Mouse (Mus musculus): ENCODE measurements at regions not wholly inside any gene's neighbourhood (a gene's known extent, or its start where the extent isn't known, plus 50 kb on each side); places are given as distances from the start of the nearest gene placed in this dataset.

DNA sequence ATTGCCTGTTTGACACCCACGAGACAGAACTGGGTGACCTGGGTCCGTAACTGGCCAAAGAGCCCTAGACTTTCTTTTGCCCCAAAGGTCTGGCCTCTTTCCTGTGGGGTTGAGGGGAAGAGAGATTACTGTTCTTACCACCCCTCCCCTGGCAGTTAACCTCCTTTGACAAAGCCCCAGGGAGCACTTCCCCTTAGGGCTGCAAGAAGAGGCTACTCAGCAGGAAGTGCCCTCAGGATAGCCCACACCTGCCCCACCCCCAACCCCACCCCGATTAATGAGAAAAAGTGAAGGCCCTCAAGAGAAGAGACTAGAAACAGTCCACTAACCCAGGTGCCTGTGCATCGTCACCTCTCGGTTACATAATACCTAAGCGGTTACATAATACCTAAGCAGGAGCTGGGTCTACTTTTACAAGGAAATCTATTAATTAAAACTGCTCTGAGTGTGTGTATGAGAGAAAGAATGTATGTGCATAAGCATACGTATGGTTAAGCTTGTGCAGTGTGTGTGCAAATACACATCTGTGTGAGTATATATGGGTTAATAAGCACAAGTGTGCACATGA is 105.3 kb upstream of the Ret start:
- H3K27ac ChIP-seq: no peak overlapping the region
- no peaks in the 10 kb centered on the region for H3K27me3 ChIP-seq (ENCODE audit: control insufficient read depth, insufficient read depth, low read length)
- H3K4me1 ChIP-seq (replicated peaks; ENCODE audit: control insufficient read depth in 2 of 2, insufficient read depth in 2 of 2, low read length in 1 of 2): no peaks in the 10 kb centered on the region
- no peaks in the 10 kb centered on the region for H3K9me3 ChIP-seq (ENCODE audit: control insufficient read depth, low read length)
- H3K4me3 ChIP-seq (ENCODE audit: insufficient read depth in 1 of 2, low read depth in 2 of 2, low read length in 2 of 2): no peak overlapping the region
- 37% methylated on average over 7 of the region's 7 CpGs for WGBS (ENCODE audit: insufficient replicate concordance)
- H3K36me3 ChIP-seq (replicated peaks; ENCODE audit: control insufficient read depth, insufficient read depth, low read depth): no peaks in the 10 kb centered on the region
- H3K9ac ChIP-seq (replicated peaks): no peak overlapping the region
- DNase-seq (ENCODE audit: low read depth in 3 of 3, low spot score in 3 of 3): no peak
- TF ChIP-seq CTCF (IDR thresholded peaks at IDR 0.05; ENCODE audit: low read depth): no peak
- no peak for TF ChIP-seq EP300 (IDR thresholded peaks at IDR 0.05; ENCODE audit: low read depth)
- H3K4me2 ChIP-seq (ENCODE audit: low read depth): no peak overlapping the region
- no peak for ATAC-seq (ENCODE audit: insufficient read depth)

DNA sequence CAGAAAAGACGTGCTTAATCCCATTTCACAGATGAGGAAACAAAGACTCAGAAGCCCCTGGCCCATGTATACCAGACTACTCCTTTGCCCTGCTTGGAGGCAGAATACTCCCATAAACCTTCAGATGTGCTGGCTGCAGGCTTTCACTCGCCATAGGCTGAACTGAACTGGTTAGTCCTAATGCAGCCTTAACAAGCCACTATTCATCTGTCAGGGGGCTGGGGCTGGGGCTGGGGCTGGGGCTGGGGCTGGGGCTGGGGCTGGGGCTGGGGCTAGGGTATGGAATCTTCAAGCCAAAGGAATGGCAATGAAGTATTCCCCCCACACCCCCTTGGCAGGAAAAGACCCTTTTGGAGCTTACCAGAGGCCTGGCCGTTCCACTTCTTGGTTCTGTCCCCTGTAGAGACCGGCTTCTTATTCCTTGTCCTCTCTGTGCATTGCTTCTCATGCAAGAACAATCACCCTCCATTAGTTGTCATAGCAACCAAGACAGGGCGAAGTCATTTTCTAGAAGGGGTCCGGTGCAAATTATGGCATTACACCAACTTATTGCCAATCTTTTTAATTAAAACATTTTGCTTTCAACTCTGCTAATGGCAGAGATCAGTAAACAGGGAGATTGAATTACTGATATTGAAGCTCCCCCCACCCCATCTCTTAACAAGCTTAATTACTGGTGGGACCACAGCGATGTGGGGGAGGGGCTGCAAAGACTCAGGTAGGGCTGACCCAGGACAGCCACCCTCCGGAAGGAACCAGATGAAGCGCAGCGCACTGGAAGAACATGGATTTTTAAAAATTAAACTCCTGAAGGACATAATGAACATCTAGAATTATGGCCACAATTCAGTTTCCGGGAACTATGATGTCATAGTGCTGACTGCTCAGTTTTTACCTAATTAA is 104.6 kb upstream of the Ret start:
- Histone ChIP-seq H3K4me1 (replicated peaks; ENCODE audit: control insufficient read depth in 2 of 2, insufficient read depth in 2 of 2, low read length in 1 of 2) (no peaks in the 10 kb centered on the region), H3K9ac (replicated peaks) (no peak overlapping the region), H3K9me3 (ENCODE audit: control insufficient read depth, low read length) (no peaks in the 10 kb centered on the region), H3K27ac (no peak overlapping the region), H3K36me3 (replicated peaks; ENCODE audit: control insufficient read depth, insufficient read depth, low read depth) (no peaks in the 10 kb centered on the region), H3K4me3 (ENCODE audit: insufficient read depth in 1 of 2, low read depth in 2 of 2, low read length in 2 of 2) (no peak overlapping the region), H3K4me2 (ENCODE audit: low read depth) (no peak overlapping the region), H3K27me3 (ENCODE audit: control insufficient read depth, insufficient read depth, low read length) (no peaks in the 10 kb centered on the region)
- DNase-seq (ENCODE audit: low read depth in 3 of 3, low spot score in 3 of 3): no peak
- no peak for ATAC-seq (ENCODE audit: insufficient read depth)
- no peak for TF ChIP-seq CTCF (IDR thresholded peaks at IDR 0.05; ENCODE audit: low read depth)
- no peak for TF ChIP-seq EP300 (IDR thresholded peaks at IDR 0.05; ENCODE audit: low read depth)
- WGBS (ENCODE audit: insufficient replicate concordance): 57% methylated on average over 11 of the region's 11 CpGs

GRCm38 (mm10) chr6:118300781-118301180 is 103.3 kb upstream of the Ret start:
- TF ChIP-seq EP300 (IDR thresholded peaks at IDR 0.05; ENCODE audit: low read depth) (no peak), CTCF (IDR thresholded peaks at IDR 0.05; ENCODE audit: low read depth) (no peak)
- no peak for ATAC-seq (ENCODE audit: insufficient read depth)
- 37% methylated on average over 6 of the region's 6 CpGs for WGBS (ENCODE audit: insufficient replicate concordance)
- no peaks in the 10 kb centered on the region for H3K4me1 ChIP-seq (replicated peaks; ENCODE audit: control insufficient read depth in 2 of 2, insufficient read depth in 2 of 2, low read length in 1 of 2)
- no peak overlapping the region for H3K4me2 ChIP-seq (ENCODE audit: low read depth)
- no peak overlapping the region for H3K4me3 ChIP-seq (ENCODE audit: insufficient read depth in 1 of 2, low read depth in 2 of 2, low read length in 2 of 2)
- no peaks in the 10 kb centered on the region for H3K9me3 ChIP-seq (ENCODE audit: control insufficient read depth, low read length)
- H3K27me3 ChIP-seq (ENCODE audit: control insufficient read depth, insufficient read depth, low read length): no peaks in the 10 kb centered on the region
- no peaks in the 10 kb centered on the region for H3K36me3 ChIP-seq (replicated peaks; ENCODE audit: control insufficient read depth, insufficient read depth, low read depth)
- H3K9ac ChIP-seq (replicated peaks): no peak overlapping the region
- DNase-seq (ENCODE audit: low read depth in 3 of 3, low spot score in 3 of 3): no peak
- no peak overlapping the region for H3K27ac ChIP-seq

DNA sequence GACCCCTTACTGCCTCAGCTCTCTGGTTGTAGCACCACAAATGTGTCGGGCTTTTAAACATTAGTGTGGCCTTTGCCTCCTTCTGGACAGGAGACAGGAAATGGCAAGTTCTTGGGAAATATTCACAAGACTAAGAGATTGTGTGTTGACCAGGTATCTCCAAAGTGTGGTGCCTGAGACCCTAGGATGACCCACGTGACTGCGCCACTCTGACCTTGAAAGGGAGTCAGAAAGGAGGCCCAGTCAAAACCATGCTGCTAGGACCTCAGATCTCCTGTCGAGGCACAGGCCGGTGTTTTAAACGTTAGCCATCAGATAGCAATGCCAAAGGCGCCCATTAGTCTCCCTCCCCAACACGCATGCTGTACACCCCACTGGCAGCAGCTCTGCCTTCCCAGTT is 100.1 kb upstream of the Ret start:
- Histone ChIP-seq H3K27ac (no peak overlapping the region), H3K9me3 (ENCODE audit: control insufficient read depth, low read length) (no peaks in the 10 kb centered on the region), H3K27me3 (ENCODE audit: control insufficient read depth, insufficient read depth, low read length) (no peaks in the 10 kb centered on the region), H3K4me3 (ENCODE audit: insufficient read depth in 1 of 2, low read depth in 2 of 2, low read length in 2 of 2) (no peak overlapping the region), H3K4me2 (ENCODE audit: low read depth) (no peak overlapping the region), H3K4me1 (replicated peaks; ENCODE audit: control insufficient read depth in 2 of 2, insufficient read depth in 2 of 2, low read length in 1 of 2) (no peaks in the 10 kb centered on the region), H3K9ac (replicated peaks) (no peak overlapping the region), H3K36me3 (replicated peaks; ENCODE audit: control insufficient read depth, insufficient read depth, low read depth) (no peaks in the 10 kb centered on the region)
- ATAC-seq (ENCODE audit: insufficient read depth) (no peak), DNase-seq (ENCODE audit: low read depth in 3 of 3, low spot score in 3 of 3) (no peak)
- TF ChIP-seq EP300 (IDR thresholded peaks at IDR 0.05; ENCODE audit: low read depth) (no peak), CTCF (IDR thresholded peaks at IDR 0.05; ENCODE audit: low read depth) (no peak)
- 76% methylated on average over 8 of the region's 8 CpGs for WGBS (ENCODE audit: insufficient replicate concordance)

- ATAC-seq (ENCODE audit: insufficient read depth): no peak
- Histone ChIP-seq H3K36me3 (replicated peaks; ENCODE audit: control insufficient read depth, insufficient read depth, low read depth) (no peaks in the 10 kb centered on the region), H3K4me3 (ENCODE audit: insufficient read depth in 1 of 2, low read depth in 2 of 2, low read length in 2 of 2) (no peak overlapping the region), H3K27me3 (ENCODE audit: control insufficient read depth, insufficient read depth, low read length) (no peaks in the 10 kb centered on the region), H3K9me3 (ENCODE audit: control insufficient read depth, low read length) (no peaks in the 10 kb centered on the region), H3K9ac (replicated peaks) (no peak overlapping the region), H3K4me2 (ENCODE audit: low read depth) (no peak overlapping the region), H3K27ac (no peak overlapping the region), H3K4me1 (replicated peaks; ENCODE audit: control insufficient read depth in 2 of 2, insufficient read depth in 2 of 2, low read length in 1 of 2) (no peaks in the 10 kb centered on the region)
- TF ChIP-seq EP300 (IDR thresholded peaks at IDR 0.05; ENCODE audit: low read depth): no peak
- TF ChIP-seq CTCF (IDR thresholded peaks at IDR 0.05; ENCODE audit: low read depth): no peak
- WGBS (ENCODE audit: insufficient replicate concordance): 34% methylated on average over 2 of the region's 2 CpGs
- DNase-seq (ENCODE audit: low read depth in 3 of 3, low spot score in 3 of 3): no peak
These were observed 96.5 kb upstream of the Ret start for GRCm38 (mm10) chr6:118293986-118294385.

All from liver, embryonic 14.5 days (tissue).